Mouse (Mus musculus): Measurements from ENCODE around the gene Itsn1.

The Itsn1 gene

DNA sequence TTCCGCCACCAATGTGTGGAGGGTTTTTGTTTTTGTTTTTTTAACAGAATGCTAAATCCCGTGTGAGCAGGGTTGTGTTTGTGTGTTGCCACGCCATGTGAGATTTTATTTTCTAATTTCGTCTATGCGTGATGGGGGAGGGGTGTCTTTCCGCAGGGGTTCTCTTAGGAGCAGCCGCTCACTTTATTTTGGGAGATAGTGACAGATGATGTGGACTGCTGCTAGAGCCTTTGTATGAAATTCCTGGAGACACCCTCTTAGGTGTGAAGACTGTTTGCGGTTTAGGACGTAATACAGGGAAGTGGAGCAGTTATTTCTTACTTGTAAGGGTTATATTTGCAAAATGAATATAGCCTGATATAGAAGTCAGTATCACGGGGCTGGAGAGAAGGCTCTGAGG lies 176.9 kb downstream of the Itsn1 start:
- DNase-seq (ENCODE audit: low spot score in 2 of 2), result no peak

DNA sequence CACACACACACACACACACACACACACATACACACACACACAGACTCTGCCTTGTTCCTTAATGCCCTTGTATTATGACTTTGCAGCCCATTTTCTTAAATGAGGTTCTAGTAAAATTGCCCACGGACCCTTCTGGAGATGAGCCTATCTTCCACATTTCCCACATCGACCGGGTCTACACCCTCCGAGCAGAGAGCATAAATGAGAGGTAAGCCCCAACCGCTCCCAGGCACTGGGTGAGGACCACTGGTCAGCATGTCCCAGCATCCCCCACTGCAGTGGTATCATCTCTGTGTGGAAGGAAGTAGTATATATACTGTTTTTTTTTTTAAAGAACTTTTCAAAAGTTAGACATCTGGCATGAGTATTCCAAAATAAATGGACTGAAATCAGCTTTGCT lies 177.6 kb downstream of the Itsn1 start:
- DNase-seq (ENCODE audit: low spot score in 2 of 2), result no peak

DNA sequence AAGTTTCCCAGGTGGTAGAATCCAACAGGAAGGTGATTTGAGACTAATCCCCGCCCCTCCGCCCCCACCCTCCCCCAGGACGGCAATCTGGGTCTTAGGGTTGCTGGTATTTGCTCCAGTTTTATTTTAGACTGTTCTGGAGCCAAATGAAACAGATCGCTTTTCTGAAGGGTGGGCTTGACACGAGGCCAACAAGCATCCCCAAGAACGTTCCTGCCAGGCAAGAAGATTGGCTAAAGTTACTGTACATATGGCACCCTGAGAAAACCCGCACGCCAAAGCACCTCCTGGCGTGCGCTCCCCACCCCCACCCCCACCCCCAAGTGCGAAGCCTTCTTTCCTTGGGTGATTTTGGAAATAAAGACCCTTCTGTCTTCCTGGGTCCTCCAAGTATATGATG lies 178.1 kb downstream of the Itsn1 start:
- no peak for DNase-seq (ENCODE audit: low spot score in 2 of 2)

GRCm38 (mm10) chr16:91909569-91910335 lies 180.7 kb downstream of the Itsn1 start:
- no peak for DNase-seq (ENCODE audit: low spot score in 2 of 2)

- DNase-seq (ENCODE audit: low spot score in 2 of 2), result peak; percentile 73 to 82
These were observed 188.6 kb downstream of the Itsn1 start for GRCm38 (mm10) chr16:91917631-91918096.

DNA sequence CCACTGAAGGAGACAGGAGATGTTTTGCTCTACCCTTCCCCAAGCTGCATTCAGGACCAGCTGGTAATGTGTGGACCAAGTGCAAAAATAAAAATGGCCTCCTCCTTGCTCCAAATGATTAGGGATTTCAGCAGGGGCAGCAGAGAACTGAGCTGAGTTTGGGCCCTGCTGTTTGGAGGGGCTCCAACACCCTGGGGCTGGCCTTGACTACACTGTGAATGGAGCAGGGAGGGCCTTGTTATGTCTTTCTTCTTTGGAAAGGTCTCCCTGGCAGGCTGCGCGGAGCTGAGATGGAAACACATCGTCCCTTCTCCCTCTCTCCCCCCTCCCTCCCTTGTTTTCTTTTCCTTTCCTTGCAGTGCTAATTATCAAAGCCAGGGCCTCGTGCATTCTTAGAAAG lies 189.4 kb downstream of the Itsn1 start:
- no peak for DNase-seq (ENCODE audit: low spot score in 2 of 2)

DNA sequence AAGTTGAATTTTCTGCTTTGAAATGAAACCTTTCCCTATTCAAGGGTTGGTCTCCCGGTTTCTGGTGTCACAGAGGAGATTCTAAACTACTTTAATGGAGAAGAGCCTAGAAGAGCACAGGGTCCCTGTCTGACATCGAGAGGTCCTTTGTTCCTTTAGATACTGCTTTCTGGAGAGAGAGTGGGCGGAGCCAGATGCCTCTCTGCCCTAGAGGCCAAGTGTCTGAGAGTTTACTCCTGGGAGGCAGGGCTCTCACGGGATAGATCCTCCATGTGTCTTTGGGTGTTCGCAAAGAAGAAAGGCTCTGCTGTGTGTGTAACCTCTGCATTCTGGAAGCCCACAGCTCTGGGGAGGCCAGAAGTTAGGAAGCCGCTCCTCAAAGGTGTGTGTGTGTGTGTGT lies 190.0 kb downstream of the Itsn1 start:
- no peak for DNase-seq (ENCODE audit: low spot score in 2 of 2)

DNA sequence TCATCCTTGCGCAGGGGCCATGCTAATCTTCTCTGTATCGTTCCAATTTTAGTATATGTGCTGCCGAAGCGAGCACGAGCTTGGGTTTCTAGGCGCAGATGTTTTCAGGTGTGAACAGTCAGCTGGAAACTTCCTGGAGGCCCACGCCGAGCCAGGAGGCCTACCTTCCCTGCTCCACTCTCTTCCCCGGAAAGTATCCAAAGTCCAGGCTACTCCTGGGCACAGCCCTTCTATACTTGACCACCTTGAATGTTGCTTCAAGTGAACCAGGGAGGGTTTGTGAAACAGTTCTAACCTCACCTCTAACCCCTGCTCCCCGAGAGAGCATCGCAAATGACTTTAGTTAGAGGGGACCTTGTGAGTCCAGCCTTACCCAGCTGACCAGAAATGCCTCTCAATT lies 192.3 kb downstream of the Itsn1 start:
- no peak for DNase-seq (ENCODE audit: low spot score in 2 of 2)

DNA sequence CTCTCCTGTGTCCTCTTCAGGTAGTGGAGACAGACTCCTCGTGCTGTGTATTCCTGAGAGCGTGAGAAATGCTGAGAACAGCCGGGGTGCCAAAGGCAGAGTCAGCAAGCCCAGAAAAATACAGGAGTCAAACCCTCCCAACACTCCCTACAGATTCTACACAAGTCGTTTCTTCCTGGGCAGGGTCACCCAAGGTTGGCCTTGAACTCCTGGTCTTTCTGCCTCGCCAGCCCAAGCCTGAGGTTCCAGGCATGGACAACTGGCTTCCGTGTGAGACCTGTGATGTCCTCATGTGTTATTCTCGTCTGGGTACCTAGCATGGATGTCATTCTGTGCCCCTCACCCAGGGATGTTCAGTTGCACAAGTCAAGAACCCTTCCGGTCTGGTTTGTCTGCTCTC lies 193.9 kb downstream of the Itsn1 start:
- no peak for DNase-seq (ENCODE audit: low spot score in 2 of 2)

DNA sequence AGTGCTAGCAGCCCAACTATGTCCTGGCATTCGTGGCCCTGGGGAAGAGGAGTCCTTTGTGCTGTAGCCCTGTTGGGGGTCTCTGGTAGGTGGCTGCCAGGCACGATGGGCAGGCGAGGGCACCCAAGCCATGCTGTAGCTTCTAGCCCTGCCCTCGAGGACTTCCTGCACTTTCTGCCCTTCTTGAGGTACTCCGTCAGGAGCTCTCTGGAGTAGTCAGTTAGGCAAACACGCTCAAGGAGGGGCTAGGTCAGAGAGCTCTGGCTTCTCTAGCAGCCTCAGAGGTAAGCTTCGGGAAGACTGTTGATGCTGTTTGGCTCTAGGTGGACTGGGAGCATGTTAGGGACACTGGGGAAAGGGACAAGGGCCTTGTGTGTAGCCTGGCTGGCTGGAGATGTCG lies 195.3 kb downstream of the Itsn1 start:
- DNase-seq (ENCODE audit: low spot score in 2 of 2), result no peak

GRCm38 (mm10) chr16:91927911-91928630 lies 199.0 kb downstream of the Itsn1 start:
- DNase-seq (ENCODE audit: low spot score in 2 of 2), result no peak

GRCm38 (mm10) chr16:91931078-91932013 lies 202.3 kb downstream of the Itsn1 start:
- DNase-seq (ENCODE audit: low spot score in 2 of 2), result peak; percentile 80 to 82

DNA sequence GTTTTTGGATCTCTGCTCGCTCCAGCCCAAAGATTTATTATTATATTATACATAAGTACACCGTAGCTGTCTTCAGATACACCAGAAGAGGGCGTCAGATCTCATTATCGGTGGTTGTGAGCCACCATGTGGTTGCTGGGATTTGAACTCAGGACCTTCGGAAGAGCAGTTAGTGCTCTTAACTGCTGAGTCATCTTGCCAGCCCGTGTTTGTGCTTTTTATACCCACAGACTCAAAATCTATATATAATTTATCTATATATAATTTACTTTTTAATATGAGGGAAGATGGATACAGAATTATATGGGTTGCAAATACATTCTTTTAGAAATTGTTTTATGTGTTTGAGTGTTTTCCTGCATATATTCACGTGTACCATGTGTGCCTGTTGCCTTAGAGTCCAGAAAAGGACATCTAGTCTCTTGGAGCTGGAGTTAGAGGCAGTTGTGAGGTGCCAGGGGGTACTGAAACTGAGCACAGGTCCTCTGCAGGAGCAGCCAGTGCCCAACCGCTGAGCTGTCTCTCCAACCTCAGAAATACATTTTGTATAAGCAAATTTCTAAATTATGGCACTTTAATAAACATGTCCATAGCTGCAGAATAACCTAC lies 203.1 kb downstream of the Itsn1 start:
- DNase-seq (ENCODE audit: low spot score in 2 of 2), result no peak

DNA sequence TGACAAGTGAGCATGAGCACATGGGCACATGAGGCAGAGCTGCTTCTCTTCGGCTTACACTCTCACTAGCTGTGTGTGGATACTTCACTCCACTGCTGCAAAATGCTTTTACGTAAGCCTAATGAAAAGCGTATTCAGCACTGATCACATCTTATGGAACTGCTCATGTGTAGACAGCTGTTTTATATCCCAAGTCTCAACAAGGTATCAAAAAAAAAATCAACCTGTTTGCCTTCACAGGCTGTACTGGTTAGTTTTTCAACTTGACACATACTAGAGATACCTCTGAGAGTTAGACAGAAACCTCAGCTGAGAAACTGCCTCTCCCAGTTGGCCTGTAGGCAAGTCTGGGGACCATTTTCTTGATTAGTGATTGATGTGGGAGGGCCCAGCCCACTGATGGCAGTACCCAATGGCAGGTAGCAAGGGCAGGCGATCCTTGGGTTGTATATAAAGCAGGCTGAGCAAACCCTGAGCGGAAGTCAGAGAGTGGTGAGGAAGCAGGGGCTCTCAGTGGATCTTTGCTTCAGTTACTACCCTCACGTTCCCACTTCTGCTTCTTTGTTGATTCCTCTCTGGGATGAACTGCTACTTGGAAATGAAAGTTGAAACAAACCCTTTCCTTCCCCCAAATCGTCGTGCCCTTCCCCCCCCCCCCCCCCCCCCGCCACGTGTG lies 203.9 kb downstream of the Itsn1 start:
- DNase-seq (ENCODE audit: low spot score in 2 of 2), result no peak

- peak; percentile 32 to 68 for DNase-seq (ENCODE audit: low spot score in 2 of 2)
These were observed 206.0 kb downstream of the Itsn1 start for GRCm38 (mm10) chr16:91935108-91935507.

DNA sequence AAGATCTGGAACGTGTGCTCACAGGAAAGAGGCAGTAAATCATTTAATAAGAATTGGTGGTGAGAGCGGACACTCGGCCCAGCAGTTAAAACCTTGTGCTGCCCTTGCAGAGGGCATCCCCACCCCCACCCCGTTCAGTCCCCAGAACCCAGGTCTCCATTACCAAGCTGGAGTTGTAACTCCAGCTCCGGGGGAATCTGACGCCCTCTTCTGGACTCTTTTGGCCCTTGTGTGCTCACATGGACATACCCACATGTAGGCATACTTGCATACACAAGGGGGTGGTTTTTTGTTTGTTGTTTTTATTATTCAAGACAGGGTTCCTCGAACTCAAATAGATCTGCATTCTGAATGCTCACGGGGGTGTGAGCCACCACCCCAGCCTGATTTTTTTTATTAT lies 206.6 kb downstream of the Itsn1 start:
- no peak for DNase-seq (ENCODE audit: low spot score in 2 of 2)

- peak; percentile 66 to 90 for DNase-seq (ENCODE audit: low spot score in 2 of 2)
These were observed 207.4 kb downstream of the Itsn1 start for GRCm38 (mm10) chr16:91936340-91937030.

- DNase-seq (ENCODE audit: low spot score in 2 of 2), result no peak
These were observed 208.2 kb downstream of the Itsn1 start for GRCm38 (mm10) chr16:91937281-91937680.

DNA sequence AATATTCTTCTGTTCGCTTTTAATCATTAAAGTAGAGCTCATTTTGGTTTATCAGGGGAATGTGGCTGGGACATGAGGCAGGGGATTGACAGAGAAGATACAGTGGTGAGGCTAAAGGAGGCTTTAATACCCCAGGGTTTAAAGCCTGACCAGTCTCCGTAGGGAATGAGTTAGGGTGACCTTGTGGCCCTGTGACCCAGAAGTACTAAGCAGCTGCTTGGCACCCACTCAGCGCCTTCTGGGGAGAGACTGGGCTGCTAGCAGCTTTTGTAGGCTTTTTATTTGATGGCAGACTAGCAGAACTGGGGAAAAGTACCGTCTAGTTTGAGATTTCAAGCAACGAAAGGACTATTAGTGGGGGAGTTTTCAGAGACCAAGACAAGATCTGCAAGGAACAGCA lies 209.1 kb downstream of the Itsn1 start:
- no peak for DNase-seq (ENCODE audit: low spot score in 2 of 2)

DNA sequence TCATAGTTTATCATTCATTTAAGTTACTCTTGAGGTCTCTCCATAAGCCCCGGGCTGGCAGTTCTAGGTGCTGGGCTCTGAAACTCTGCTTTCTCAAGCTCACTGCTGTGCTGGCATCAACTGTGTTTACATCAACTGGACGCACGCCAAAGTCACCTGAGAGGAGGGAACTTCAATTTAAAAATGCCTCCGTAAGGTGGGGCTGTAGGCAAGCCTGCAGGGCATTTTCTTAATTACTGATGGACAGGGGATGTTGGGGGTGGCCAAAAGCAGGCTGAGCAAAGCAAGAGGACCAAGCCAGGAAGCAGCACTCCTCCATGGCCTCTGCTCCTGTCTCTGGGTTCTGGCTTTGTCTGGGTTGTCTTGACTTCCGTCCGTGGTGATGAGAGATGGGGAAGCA lies 211.6 kb downstream of the Itsn1 start:
- DNase-seq (ENCODE audit: low spot score in 2 of 2), result no peak

GRCm38 (mm10) chr16:91942201-91942600 lies 213.1 kb downstream of the Itsn1 start:
- DNase-seq (ENCODE audit: low spot score in 2 of 2), result no peak
